Mouse (Mus musculus) WW6 (cell line): ENCODE data around the gene Pepd.

Source experiments
- DNase-seq: peaks from one replicate; pipeline ENCODE4 v3.0.0-alpha.2; 2013; ENCODE audit warnings: low read depth, low spot score

The Pepd gene

DNA sequence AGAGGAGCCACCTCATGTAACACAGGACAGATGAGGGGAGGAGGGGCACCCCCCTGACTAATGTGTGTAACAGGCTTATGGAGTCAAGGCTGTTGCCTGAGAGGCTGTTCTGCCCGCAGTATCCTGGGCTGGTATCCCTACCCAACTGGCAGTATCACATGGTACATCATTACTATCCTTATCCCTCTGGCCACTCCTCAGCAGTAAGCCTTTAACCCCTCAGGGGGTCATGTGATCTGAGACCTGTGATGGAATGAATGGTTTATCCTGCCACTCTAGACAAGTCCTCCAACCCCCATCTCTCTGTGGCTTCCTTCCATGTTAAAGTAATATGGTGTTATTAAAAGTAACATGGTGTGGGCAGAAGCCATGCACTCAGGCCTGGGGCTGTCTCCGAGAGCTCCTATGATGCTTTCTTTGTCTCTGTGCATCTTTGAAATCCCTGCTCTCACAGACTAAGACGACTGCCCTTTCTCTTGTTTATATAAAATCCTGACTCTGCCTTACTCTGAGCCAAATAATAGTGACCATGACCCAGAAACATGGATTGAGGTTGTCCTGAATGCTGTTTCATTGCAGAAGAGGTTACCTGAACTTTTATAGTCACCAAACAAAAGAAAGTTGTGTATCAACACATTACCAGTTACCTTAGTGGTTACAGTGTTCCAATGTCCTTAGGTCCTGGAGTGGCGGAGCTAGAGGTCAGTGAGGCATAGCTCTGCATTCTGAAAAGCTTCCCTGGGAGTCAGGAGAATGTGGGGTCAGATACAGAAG is 71.7 kb downstream of the Pepd start:
- DNase-seq, result no peak

DNA sequence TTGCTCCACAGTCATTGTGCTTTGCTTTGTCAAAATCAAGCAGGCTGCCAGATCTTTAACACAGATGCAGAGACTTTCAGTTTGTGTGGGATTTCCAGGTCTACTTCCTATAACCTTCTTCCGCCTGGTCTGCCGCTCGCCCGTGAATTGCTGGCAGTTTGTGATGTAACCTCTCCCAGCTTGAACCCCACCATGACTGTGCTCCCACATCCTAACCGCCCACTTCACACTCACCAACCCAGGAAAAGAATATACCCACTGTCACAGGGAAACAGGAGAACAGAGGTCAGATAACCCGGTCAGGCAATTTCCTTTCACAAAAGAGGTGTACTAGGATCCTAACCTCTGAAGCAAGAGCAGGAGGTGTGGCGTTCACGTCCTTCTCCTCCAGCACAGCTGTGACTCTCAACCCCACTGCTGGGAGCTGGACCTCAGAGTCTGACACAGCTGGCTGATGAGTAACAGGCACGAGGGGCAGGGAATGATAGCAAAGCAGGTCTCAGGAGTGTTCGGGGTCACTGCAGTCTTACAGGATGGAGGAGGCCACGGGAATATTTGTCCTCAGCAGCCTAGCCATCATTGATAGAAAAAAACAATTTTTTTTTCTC is 72.5 kb downstream of the Pepd start:
- no peak for DNase-seq

DNA sequence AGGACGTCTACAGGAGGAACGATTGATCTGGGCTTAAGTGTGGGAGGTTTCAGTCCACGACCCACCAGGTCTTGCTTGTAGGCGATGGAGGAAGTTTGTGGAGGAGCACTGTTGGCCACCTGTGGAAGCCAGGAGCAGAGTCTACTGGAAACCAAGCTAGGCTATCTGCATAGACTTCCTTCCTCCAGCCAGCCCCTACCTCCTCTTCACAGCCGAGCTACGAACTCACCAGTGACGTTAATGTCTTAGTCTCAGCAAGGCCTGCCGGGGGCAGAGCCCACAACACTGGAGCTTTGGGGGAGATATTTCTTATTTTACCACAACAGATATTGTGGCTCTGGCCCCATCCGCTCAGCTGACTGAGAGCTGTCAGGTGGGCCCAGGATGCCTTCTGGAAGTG is 73.0 kb downstream of the Pepd start:
- no peak for DNase-seq

DNA sequence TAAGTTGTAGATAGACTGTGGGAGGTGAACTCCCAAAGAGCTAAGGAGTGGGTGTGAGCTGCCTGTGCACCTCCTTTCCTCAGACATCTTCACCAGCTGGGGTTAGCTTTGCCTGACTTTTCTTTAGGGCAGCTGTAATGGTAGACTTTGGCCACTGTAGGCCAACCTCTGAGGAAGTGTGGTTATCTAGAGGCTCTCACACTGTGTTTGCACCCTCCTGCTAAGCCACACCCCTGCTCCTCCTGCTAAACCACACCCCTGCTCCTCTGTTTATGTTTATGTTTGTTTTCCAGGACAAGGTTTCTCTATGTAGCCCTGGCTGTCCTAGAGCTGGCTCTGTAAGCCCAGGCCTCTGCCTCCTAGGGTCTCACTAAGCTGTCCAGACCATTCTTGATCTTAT is 73.5 kb downstream of the Pepd start:
- DNase-seq, result no peak

DNA sequence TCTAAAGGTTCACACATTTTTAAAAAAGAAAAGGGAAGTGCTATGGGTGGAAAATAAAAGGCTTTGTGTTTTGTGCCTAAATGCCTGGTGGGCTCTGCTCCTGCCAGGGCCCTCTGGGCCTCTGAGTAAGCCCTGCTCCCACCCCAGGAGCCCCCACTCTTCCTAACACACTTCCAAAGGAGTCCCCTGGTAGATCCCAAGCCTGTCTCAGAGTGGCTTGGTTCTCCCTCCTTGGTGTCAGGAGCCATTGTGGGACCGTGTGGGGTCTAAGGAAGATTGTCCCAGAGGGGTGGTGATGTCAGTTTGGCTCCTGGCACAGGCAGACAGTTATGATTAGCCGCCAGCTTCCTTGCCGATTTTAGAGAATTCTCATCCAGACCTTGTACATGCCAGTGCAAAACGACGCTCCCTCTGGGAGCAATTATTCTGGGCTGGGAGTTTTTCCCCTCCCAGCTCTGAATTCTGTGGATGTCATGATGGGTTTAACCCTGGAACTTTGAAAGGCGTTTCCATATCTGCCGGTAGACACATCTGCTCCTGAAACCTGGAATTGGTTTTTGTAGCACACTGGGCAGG is 74.5 kb downstream of the Pepd start:
- no peak for DNase-seq

DNA sequence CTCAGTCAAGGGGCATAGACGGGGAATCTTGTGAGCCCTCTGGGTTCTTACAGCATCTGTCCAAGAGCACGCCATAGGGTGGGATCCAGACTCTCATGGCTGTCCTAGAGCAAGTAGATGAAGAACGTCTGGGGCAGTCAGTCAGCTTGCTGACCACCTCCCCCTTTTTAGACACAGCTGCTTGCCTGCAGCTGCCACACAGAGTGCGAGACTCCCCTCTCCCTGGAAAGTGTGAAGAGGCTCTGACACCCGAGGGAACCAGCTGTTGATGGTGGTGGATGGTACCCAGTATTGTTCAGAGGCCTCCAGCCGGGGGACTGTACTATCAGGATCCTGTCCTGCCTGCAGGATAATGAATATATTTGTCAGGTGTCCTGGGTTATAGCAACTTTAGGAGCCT is 75.1 kb downstream of the Pepd start:
- DNase-seq, result no peak

DNA sequence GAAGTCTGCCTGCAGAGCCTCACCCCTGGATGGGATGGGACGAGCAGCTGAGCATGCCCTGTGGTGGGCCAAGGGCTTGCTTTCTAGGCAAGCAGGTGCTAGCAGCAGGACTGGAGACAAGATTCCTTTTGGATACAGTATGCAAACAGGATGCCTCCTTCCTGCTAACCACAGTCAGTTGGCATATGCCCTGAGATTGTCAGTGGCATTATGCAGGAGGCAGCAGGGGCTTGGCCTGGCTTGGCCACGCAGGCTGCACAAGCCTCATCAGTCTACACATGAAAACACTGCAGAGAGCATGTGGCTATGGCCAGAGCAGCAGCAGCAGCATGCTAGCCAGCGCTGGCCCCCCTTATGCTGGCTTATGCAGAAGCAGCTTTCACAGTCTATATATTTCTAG is 76.3 kb downstream of the Pepd start:
- DNase-seq, result no peak

DNA sequence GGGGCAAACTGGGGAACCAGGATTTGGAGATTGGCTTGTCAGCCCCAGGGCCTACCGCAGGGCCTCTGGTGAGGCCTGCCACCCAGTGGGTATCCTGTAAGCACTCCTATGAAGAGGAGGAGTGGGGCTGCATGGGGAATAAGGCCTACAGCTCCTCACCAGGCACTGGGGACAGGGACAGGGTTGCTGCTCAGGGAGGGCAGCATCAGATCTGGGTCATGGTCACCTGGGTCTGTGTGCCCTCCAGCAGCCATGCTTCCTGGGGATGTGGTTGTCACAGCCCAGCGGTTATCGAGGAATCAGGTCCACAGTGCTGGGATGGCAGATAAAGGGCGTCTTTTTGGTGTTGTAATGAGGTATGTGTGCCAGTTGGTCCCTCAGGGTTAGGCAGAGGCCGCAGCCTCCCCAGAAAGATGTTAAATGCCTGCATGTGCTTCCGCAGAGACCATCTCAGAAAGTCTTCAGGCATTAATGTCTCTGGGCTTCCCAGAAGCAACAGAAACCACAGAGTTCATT is 79.6 kb downstream of the Pepd start:
- DNase-seq, result no peak

DNA sequence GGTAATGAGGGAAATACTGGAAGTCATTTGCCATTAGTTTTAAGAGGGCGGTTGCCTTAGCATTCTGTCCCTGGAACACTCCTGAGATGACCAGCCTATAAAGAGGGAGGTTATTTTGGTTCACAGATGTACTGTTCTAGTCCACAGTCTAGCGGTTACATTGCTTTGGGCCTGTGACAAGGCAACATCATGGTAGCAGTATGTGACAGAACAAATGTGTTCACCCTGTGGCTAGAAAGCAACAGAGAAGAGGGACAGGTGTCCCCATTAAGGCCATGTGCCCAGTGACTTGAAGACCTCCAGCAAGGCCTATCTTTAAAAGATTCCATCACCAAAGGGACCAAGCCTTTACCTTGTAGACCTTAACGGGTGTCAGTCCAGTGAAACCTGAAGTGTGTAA is 80.6 kb downstream of the Pepd start:
- DNase-seq, result no peak

DNA sequence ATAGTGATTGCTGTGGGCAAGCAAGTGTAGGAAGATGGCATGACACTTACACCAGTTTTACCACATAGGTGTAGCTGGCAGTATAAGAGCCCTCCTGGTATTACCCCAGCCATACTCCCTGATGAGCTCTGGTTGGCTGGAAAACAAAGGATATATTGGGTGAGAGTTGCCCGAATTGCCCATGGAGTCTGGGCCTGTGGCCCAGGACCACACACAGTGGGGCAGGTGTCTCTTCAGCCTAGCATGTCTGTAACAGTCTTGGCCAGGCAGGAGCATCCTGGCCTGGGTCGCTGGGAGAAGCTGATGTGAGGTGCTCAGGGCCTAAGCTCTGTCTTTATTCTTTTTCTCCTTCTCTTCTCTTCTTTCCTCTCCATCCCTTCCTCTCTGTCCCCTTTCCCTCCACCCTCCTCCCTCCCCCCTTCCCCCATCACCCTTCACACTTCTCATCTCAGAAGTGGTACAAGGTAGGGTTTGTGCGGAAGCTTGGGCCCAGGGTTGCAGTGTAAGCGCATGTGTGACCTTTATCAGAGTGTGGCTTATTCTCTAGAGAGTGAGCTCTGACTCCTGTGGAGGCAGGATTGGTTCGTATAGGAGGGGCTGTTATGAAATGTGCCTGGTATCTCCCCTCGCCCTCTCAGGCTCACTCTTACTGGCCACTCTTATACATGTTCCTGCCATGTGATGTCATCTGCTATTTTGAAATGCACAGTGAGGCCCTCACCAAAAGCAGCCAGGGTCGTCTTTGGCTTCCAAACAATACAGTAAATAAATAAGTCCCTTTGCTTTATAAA is 83.9 kb downstream of the Pepd start:
- DNase-seq, result no peak

DNA sequence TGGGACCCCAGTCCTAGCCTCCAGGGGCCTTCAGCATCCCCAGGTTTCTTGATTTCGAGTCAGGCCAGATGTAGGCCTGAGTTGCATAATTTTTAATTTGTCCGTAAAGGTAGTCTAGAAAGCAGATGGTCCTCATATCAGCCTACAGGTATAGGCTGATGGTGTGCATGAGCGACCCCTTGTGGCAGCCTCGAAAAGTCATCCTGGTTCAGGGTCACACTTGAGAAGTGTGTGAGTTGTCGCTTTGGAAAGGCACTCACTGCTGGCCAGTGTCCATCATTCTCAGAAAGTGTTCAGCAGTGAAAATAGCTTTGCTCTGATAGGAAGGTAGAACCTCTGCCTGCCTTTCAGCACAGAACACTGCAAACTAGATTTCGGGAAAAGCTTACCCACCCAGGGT is 88.7 kb downstream of the Pepd start:
- peak; percentile 9 for DNase-seq

DNA sequence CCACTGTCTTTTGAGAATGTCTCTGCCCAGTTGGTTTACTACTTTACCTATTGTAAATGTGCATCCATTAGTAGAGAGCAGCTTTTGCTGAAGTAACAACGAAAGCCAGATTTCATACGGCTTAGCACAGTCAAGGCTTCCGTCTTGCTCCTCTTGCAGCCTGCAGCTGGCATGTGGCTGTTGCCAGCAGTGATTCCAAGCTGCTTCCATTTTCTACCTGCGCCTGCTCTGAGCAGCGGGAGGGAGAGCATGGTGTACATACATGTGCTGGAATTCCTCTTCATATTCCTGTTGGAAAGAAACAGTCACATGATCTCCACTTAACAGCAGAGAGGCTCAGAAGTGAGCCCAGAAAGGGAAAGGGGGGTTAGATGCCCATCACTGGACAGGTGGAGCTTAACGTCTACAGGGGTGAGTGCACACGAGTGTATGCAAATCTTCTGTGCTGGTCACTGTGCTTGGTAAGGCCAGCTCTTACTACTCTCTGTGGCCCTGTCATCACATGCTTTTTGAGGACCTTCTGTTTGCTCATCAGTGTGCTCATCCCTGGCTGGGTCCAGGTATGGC is 91.1 kb downstream of the Pepd start:
- no peak for DNase-seq

DNA sequence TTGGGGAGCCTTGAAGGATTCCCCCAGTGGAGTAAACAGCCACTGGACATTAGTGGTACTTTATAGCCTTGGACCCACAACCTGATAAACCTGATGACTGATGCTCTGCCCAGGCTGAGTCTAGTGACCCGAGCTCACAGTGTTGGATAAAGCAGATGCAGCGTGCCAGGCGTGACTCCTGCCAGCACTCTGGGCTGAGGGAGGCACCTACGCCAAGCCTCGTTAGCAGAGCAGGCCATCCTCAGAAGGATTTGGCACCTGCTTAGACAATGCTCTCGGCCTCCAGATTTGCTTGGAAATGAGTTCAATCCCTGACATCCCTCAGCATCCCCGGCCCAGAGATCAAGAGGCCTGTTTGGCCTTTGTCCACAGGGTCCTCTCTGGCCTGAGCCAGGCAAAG is 94.5 kb downstream of the Pepd start:
- DNase-seq, result no peak

DNA sequence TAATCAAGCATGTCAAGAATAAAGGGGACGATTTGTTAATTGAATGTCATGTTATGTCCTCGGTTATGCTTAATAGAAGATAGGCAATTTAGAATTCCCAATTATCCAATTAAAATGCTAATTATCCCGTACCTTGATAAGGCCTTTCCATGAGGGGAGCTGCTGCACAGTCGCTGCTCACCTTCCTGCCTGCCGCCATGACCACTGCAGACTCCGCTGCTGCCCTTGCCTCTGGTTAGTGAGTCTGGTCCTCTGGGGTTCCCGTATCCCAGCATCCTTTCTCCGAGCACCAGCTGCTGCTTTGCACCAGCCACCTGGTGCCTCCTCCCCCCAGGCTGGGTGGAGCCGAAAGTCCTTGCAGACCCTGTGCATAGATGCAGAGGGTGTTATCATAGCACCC is 101.0 kb downstream of the Pepd start:
- DNase-seq, result no peak

DNA sequence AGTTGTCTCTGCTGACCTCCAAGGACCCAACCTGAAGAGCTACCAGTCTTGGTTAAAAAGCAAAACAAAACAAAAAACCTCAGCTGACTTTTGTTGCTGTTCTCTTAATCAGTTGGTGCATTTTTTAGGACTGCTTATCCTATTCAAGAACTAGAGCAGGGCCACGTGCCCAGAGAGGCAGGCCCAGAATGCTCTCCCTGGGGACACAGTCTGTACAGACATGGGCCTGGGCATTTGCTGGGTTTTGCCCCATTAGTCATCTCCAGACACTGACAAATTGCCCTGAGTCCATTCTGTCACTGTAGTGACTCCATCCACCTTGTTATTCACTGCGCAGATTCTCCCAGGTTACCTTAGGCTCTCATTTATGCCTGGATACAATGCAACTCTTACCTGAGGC is 103.1 kb downstream of the Pepd start:
- no peak for DNase-seq

DNA sequence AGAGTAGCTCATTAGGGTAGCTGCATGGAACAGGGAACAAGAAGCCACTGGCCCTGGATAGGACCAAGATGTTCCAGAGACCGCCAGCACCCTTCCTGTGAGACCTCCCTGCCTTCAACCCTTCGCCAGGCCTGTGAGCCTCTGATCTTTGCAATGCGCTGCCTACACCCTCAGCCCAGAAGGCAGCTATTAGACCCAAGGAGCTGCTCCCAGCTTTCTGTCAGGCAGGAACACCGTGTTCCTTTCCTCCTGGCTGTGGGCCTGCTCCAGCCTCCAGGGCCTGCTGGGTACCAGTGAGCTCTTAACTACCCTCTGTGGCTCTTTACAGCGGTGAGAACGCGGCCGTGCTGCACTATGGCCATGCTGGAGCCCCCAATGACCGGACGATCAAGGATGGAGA is 109.2 kb downstream of the Pepd start:
- no peak for DNase-seq

DNA sequence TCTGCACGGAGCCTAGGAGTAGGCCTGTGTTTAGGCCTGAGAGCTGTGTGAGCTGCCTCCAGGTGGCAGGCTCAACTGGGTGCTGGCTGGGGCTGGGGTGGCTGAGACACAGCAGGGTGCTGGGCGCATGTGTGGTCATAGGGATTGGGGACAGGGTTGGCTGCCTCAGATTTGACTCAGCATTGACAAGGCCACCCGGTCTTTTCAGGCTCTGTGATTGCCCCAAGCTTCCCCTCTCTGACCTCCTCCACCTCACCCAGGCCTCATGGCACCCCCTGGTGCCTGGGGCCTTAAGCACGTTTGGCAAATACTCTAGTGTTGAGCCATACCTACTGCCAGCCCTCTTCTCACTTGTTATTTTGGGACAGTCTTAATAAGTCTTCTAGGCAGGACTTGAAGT is 111.1 kb downstream of the Pepd start:
- DNase-seq, result no peak

DNA sequence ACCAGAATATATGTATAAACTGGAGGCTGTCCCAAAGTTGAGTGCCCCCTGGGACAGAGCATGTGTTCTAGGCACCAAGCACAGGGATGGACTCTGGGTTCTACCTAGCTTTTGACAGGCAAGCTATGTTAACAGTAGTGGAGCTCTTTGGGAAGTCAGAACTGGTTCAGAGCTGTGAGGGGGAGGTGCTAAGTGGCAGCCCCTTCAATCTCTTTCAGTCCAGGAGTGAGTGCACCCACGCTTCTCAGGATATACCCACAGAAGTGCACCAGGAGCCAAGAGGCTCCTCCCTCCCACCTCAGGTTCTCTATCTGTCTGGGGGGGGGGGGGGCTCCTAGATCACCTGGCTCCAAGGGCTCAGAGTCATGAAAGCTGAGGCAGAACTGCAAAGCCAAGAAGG is 112.2 kb downstream of the Pepd start:
- DNase-seq, result no peak

DNA sequence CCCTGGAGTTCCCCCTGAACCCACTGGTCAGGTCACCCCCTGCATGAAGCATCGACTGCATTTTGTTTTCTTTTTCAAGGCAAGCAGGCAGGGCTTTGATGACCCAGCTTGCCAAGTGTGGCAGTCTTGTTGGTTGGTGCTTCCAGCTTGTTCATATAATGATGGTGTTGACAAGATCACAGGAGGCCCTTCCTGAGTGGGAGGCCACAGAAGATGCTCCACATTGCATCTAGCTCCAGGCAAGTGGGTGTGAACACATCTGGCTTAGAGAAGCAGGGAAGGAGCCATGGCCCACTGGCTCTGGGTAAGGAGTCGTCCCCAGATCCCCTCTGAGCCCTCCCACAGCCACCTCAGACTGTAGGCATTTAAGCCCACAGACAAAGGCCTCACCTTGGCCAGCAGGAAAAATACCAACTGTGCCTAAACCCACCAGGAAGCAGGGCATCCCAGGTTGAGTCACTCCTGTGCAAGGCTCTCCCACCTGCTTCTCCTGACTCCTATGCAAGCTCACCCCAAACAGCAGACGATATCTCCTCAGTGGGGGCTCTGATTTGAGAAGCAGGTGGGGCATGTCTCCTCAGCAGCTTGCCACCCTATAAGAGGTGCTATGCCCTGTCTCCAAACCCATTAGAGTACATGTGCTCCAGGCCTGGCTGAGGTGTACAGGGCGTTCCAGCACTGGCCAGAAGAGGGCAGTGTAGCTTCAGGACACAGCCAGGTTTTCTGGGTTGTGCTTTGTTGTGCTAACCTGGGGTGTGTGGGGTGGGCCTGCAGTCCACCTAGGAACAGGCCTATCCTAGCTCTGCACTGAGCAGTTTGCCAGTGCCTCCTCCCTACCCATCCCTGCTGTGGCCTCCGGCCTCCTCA is 113.5 kb downstream of the Pepd start:
- DNase-seq, result peak; percentile 31

DNA sequence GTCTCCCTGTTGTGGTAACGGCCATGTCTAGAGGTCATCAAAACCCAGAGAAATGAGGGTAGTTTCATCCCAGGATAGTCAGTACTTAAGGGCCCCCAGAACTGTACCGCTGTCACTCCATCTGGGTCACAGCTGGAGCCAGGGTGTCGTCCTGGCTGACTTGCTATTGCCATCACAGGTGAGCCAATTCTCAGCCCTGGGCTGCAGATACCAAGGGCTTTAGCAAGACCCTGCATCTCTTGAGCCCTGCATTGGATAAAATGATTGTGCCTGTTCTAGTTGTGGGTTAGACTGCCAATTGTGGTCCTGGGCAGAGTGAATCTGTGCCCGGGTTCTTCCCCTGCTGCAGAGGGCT is 114.1 kb downstream of the Pepd start:
- no peak for DNase-seq

DNA sequence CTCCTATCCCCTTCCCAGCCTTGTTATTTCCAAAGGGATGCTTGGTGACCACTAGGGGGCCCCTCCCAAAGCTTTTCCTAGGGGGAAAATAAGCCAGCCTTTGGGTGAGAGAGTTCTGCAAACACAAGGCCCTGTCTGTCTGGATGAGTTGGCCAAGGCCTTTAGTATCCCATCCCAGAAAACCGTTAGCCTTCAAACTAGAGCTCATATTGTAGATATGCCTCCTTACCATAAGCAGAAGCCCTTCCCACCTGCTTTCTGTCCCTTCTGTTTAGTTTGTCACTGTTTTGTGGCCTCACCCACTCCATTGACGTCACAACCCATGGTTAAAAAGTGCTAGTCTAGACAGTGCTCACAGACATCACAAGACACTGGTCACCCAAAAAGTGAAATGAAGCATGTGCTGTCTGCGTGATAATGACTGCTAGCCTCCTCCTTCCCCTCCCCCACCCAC is 114.7 kb downstream of the Pepd start:
- DNase-seq, result peak; percentile 16
